Mouse (Mus musculus) CH12.LX (cell line): ENCODE measurements at regions not wholly inside any gene's neighbourhood (a gene's known extent, or its start where the extent isn't known, plus 50 kb on each side); places are given as distances from the start of the nearest gene placed in this dataset.

Experiments used
- DNase-seq: peaks from one replicate; pipeline ENCODE4 v3.0.0-alpha.2; 2013; ENCODE audit errors: extremely low read depth
- H3K27ac ChIP-seq: 2 replicates; pipeline ENCODE4 v1.5.1; 2012; ENCODE audit warnings: low read depth, mild to moderate bottlenecking, control low read depth, moderate library complexity; ENCODE audit not compliant: insufficient read depth
- H3K27me3 ChIP-seq: replicated peaks from 2 replicates; pipeline ENCODE3; 2012; ENCODE audit warnings: inconsistent platforms
- H3K36me3 ChIP-seq, 2 experiments: replicated peaks in 1 of 2; 2 replicates each; pipeline versions ENCODE3 to v1.6.1; 2012; ENCODE audit warnings: inconsistent platforms in 1 of 2, low read length in 1 of 2, mild to moderate bottlenecking in 1 of 2, mixed read lengths in 1 of 2, moderate library complexity in 1 of 2; ENCODE audit not compliant: control insufficient read depth in 1 of 2, insufficient read depth in 1 of 2
- H3K4me1 ChIP-seq, 2 experiments: 2 replicates each; pipeline ENCODE4 v1.6.1; 2012; ENCODE audit warnings: inconsistent platforms in 1 of 2, moderate library complexity in 1 of 2; ENCODE audit not compliant: insufficient read depth in 2 of 2, control insufficient read depth in 1 of 2
- H3K4me2 ChIP-seq: 2 replicates; pipeline ENCODE4 v1.6.1; 2012; ENCODE audit warnings: low read depth, mild to moderate bottlenecking, control low read depth; ENCODE audit not compliant: poor library complexity, insufficient read depth, severe bottlenecking
- H3K4me3 ChIP-seq, 3 experiments: fragments of 150-350 bp in 1 of 3; sonication (generic) in 1 of 3; replicated peaks in 1 of 3; 2 replicates each; pipeline versions ENCODE3 to v1.5.1; 2011 to 2012; ENCODE audit warnings: low read depth in 2 of 3, low read length in 2 of 3, mild to moderate bottlenecking in 2 of 3, moderate library complexity in 2 of 3, control low read depth in 1 of 3, improper control_type of control experiment in 1 of 3, inconsistent platforms in 1 of 3, mixed read lengths in 1 of 3; ENCODE audit not compliant: poor library complexity in 1 of 3
- H3K79me2 ChIP-seq: replicated peaks from 2 replicates; pipeline ENCODE4 v1.6.1; 2012; ENCODE audit warnings: mild to moderate bottlenecking, moderate library complexity; ENCODE audit not compliant: control insufficient read depth, poor library complexity, insufficient read depth, severe bottlenecking; ENCODE audit errors: extremely low read depth
- H3K9ac ChIP-seq: 2 replicates; pipeline ENCODE4 v1.6.1; 2012; ENCODE audit warnings: low read depth, mild to moderate bottlenecking, control low read depth, moderate library complexity; ENCODE audit not compliant: insufficient read depth
- H3K9me3 ChIP-seq: replicated peaks from 2 replicates; pipeline ENCODE3; 2012; ENCODE audit warnings: low read length, inconsistent platforms, mixed read lengths
- BHLHE40 ChIP-seq: IDR thresholded peaks from 2 replicates; pipeline ENCODE4 v1.6.1; 2011; ENCODE audit warnings: mild to moderate bottlenecking, low read depth, low read length, improper control_type of control experiment
- CHD1 ChIP-seq: IDR thresholded peaks from 2 replicates; pipeline ENCODE4 v1.6.1; 2012; ENCODE audit warnings: low read depth, low read length, improper control_type of control experiment, inconsistent platforms
- CHD2 ChIP-seq: IDR thresholded peaks from 2 replicates; pipeline ENCODE4 v1.6.1; 2011; ENCODE audit warnings: low read length, improper control_type of control experiment
- CTCF ChIP-seq, 2 experiments: IDR thresholded peaks in 1 of 2; conservative IDR thresholded peaks in 1 of 2; 2 replicates each; pipeline ENCODE4 v1.5.1; 2011 to 2012; ENCODE audit warnings: low read depth in 2 of 2, low read length in 2 of 2, improper control_type of control experiment in 1 of 2, inconsistent platforms in 1 of 2, mild to moderate bottlenecking in 1 of 2, moderate library complexity in 1 of 2
- E2F4 ChIP-seq: IDR thresholded peaks from 2 replicates; pipeline ENCODE4 v1.6.1; 2011; ENCODE audit warnings: low read depth, low read length, improper control_type of control experiment; ENCODE audit not compliant: insufficient replicate concordance
- EP300 ChIP-seq: IDR thresholded peaks from 2 replicates; pipeline ENCODE4 v1.6.1; 2011; ENCODE audit warnings: low read length, improper control_type of control experiment
- GABPA ChIP-seq: IDR thresholded peaks from 2 replicates; pipeline ENCODE4 v1.6.1; 2012; ENCODE audit warnings: low read depth, low read length, improper control_type of control experiment, inconsistent platforms; ENCODE audit not compliant: insufficient replicate concordance
- HCFC1 ChIP-seq: IDR thresholded peaks from 2 replicates; pipeline ENCODE4 v1.6.1; 2012; ENCODE audit warnings: low read depth, mild to moderate bottlenecking, inconsistent platforms, low read length, improper control_type of control experiment
- KAT2A ChIP-seq: IDR thresholded peaks from 2 replicates; pipeline ENCODE4 v1.6.1; 2012; ENCODE audit warnings: low read length, improper control_type of control experiment, inconsistent platforms; ENCODE audit not compliant: insufficient replicate concordance
- MAX ChIP-seq: IDR thresholded peaks from 2 replicates; pipeline ENCODE4 v1.6.1; 2011; ENCODE audit warnings: low read length, improper control_type of control experiment
- MAZ ChIP-seq: IDR thresholded peaks from 2 replicates; pipeline ENCODE4 v1.6.1; 2012; ENCODE audit warnings: low read depth, mild to moderate bottlenecking, inconsistent platforms, low read length, improper control_type of control experiment, moderate library complexity
- NELFE ChIP-seq: IDR thresholded peaks from 2 replicates; pipeline ENCODE4 v1.6.1; 2011; ENCODE audit warnings: low read depth, low read length, improper control_type of control experiment
- POLR2A ChIP-seq: IDR thresholded peaks from 2 replicates; pipeline ENCODE4 v1.6.1; 2011; ENCODE audit warnings: low read depth, mild to moderate bottlenecking, improper control_type of control experiment, low read length
- RAD21 ChIP-seq: IDR thresholded peaks from 2 replicates; pipeline ENCODE4 v1.6.1; 2011; ENCODE audit warnings: low read depth, mild to moderate bottlenecking, low read length, improper control_type of control experiment, moderate library complexity
- SMC3 ChIP-seq: IDR thresholded peaks from 2 replicates; pipeline ENCODE4 v1.6.1; 2011; ENCODE audit warnings: low read depth, low read length, improper control_type of control experiment
- TBP ChIP-seq: conservative IDR thresholded peaks from 2 replicates; pipeline ENCODE4 v1.6.1; 2011; ENCODE audit warnings: low read depth, low read length, improper control_type of control experiment
- TCF12 ChIP-seq: IDR thresholded peaks from 2 replicates; pipeline ENCODE4 v1.6.1; 2014; ENCODE audit warnings: low read depth, mild to moderate bottlenecking, inconsistent platforms, low read length, improper control_type of control experiment
- UBTF ChIP-seq: IDR thresholded peaks from 2 replicates; pipeline ENCODE4 v1.6.1; 2012; ENCODE audit warnings: low read depth, mild to moderate bottlenecking, inconsistent platforms, low read length, improper control_type of control experiment, moderate library complexity
- ZKSCAN1 ChIP-seq: IDR thresholded peaks from 2 replicates; pipeline ENCODE4 v1.6.1; 2012; ENCODE audit warnings: low read depth, inconsistent platforms, low read length, improper control_type of control experiment, borderline replicate concordance
- ZNF384 ChIP-seq: IDR thresholded peaks from 2 replicates; pipeline ENCODE4 v1.6.1; 2012; ENCODE audit warnings: low read depth, low read length, improper control_type of control experiment, inconsistent platforms
- dilution Hi-C: fragments of 300-500 bp; cut with MboI; formaldehyde crosslinking; loops from 2 replicates; pipeline ENCODE4 v1.14.3; 2020; ENCODE audit warnings: low sequenced_read_pairs; ENCODE audit not compliant: extremely low pct_unique_long_range_greater_than_20kb, extremely low pct_ligation_motif_present
- in situ Hi-C: fragments of 300-500 bp; cut with MboI; formaldehyde crosslinking; loops from 3 replicates; pipeline ENCODE4 v1.14.3; 2019; ENCODE audit warnings: low sequenced_read_pairs, low pct_ligation_motif_present, low pct_unique_long_range_greater_than_20kb, mixed read lengths

- DNase-seq, result peak; percentile 22
- no peaks in the 10 kb centered on the region for H3K27me3 ChIP-seq
- no peaks in the 10 kb centered on the region for H3K36me3 ChIP-seq
- no peaks in the 10 kb centered on the region for H3K4me1 ChIP-seq
- H3K9me3 ChIP-seq, result no peaks in the 10 kb centered on the region
- H3K79me2 ChIP-seq, result no peaks in the 10 kb centered on the region
- H3K27ac ChIP-seq, result no peak overlapping the region
- H3K4me3 ChIP-seq, result no peak overlapping the region
- dilution Hi-C loops, result no loop called here
- in situ Hi-C loops, result no loop called here
- no peak overlapping the region for H3K4me2 ChIP-seq
- no peak overlapping the region for H3K9ac ChIP-seq
- peak; percentile 45 to 46 for TF ChIP-seq CTCF (conservative IDR thresholded peaks at IDR 0.05 in 1 of 2, IDR thresholded peaks at IDR 0.05 in 1 of 2; ENCODE audit: low read depth in 2 of 2, low read length in 2 of 2)
- TF ChIP-seq RAD21, result peak; percentile 19
- TF ChIP-seq POLR2A, result no peak
- TF ChIP-seq SMC3, result peak; percentile 52
Observed at GRCm38 (mm10) chr14:18511094-18511493, 179.4 kb upstream of the Ube2e1 start.

GRCm38 (mm10) chr14:18508359-18508647, 176.6 kb upstream of the Ube2e1 start:
- in situ Hi-C loops (no loop called here), dilution Hi-C loops (no loop called here)
- Histone ChIP-seq H3K9me3 (no peaks in the 10 kb centered on the region), H3K27ac (no peak overlapping the region), H3K4me2 (no peak overlapping the region), H3K27me3 (no peaks in the 10 kb centered on the region), H3K36me3 (no peaks in the 10 kb centered on the region), H3K9ac (no peak overlapping the region), H3K79me2 (no peaks in the 10 kb centered on the region), H3K4me1 (no peaks in the 10 kb centered on the region), H3K4me3 (no peak overlapping the region)
- TF ChIP-seq E2F4, result no peak
- TF ChIP-seq TBP, result no peak
- no peak for TF ChIP-seq KAT2A
- TF ChIP-seq HCFC1, result no peak
- no peak for TF ChIP-seq CHD1
- TF ChIP-seq MAZ, result no peak
- TF ChIP-seq UBTF, result no peak
- no peak for TF ChIP-seq RAD21
- no peak for TF ChIP-seq MAX
- TF ChIP-seq BHLHE40, result no peak
- no peak for TF ChIP-seq ZNF384
- no peak for TF ChIP-seq NELFE
- TF ChIP-seq CHD2, result no peak
- TF ChIP-seq CTCF (conservative IDR thresholded peaks at IDR 0.05 in 1 of 2, IDR thresholded peaks at IDR 0.05 in 1 of 2; ENCODE audit: low read depth in 2 of 2, low read length in 2 of 2), result no peak
- TF ChIP-seq TCF12, result no peak
- no peak for TF ChIP-seq EP300
- TF ChIP-seq ZKSCAN1, result no peak
- TF ChIP-seq GABPA, result no peak
- no peak for DNase-seq
